Mouse (Mus musculus): ENCODE measurements around the gene Hoxb7.

DNA sequence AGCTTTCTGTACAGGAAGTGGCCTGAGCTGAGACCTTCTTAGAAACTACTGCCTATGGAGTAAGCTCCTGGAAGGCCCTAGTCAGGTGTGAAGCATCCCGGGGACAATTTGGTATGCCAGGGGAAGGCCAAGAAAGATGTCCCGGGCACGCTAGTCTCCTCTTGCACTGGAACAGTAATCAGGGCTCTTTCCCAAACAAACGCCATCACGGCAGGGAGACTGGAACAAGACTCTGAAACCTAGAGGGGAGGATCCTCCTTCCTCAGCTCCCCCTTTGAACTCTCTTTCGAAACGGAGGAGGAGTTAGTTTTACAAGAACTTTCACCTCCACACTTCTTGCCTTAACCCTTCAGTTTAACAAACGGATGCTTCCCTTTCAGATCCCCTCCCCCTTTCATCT lies 45.7 kb downstream of the Hoxb7 start:
- no peak for TF ChIP-seq EP300 (IDR thresholded peaks at IDR 0.05; ENCODE audit: low read depth)
- no peak for TF ChIP-seq CTCF (IDR thresholded peaks at IDR 0.05; ENCODE audit: low read depth)
